Mouse (Mus musculus) left cerebral cortex, adult 8-10 months (tissue): Measurements from ENCODE around the gene Cd300ld2. TPM values are rescaled to one million over a fixed set of nuclear protein-coding genes. Genes with fewer than 3 reads are reported as not detected.

Source experiments
- total RNA-seq, 4 experiments: library from RNA; stranded (reverse); gene quantifications; 2 replicates each; pipeline ENCODE4 v1.2.4; 2022

Cd300ld2 gene
- total RNA-seq, 4 experiments from 2014 or later, result not detected

Other genes starting within 250 kb of the Cd300ld2 start
- gene Btbd17, start 220.2 kb downstream of the Cd300ld2 start, total RNA-seq, result 10 to 100 TPM; 21.5 to 28.4 (median 23.1) TPM
- not detected for gene Gpr142, start 217.3 kb downstream of the Cd300ld2 start, total RNA-seq
- gene Gprc5c, start 165.0 kb downstream of the Cd300ld2 start, total RNA-seq, result 1 to 10 TPM; 4.6 to 5.6 (median 5.4) TPM
- under 1 TPM; 0.40 to 0.87 (median 0.73) TPM for gene Cd300a, start 126.2 kb downstream of the Cd300ld2 start, total RNA-seq
- not detected for gene Cd300lb, start 81.8 kb downstream of the Cd300ld2 start, total RNA-seq
- not detected for gene Cd300c, start 47.0 kb downstream of the Cd300ld2 start, total RNA-seq
- under 1 TPM in 2 of 4 experiments, not detected in 2; 0.21 to 0.46 TPM for gene Cd300ld, start 26.3 kb downstream of the Cd300ld2 start, total RNA-seq
- gene Cd300c2, start 14.3 kb downstream of the Cd300ld2 start, total RNA-seq, result 10 to 100 TPM in 2 of 4 experiments, 1 to 10 TPM in 2; 3.7 to 15.1 (median 8.1) TPM
- 1 to 10 TPM in 2 of 4 experiments, under 1 TPM in 1, not detected in 1; 0.46 to 1.6 (median 1.1) TPM for gene Cd300ld4, start 10.8 kb upstream of the Cd300ld2 start, total RNA-seq
- gene Cd300ld5, start 21.6 kb upstream of the Cd300ld2 start, total RNA-seq, result 1 to 10 TPM; 1.1 to 2.3 (median 1.2) TPM
- gene Cd300ld3, start 32.2 kb upstream of the Cd300ld2 start, total RNA-seq, result 1 to 10 TPM in 2 of 4 experiments, not detected in 2; 1.3 to 2.8 TPM
- gene Cd300e, start 46.0 kb upstream of the Cd300ld2 start, total RNA-seq, result under 1 TPM; 0.16 to 0.74 (median 0.44) TPM
- 1 to 10 TPM; 3.3 to 6.1 (median 4.8) TPM for gene Rab37, start 75.2 kb upstream of the Cd300ld2 start, total RNA-seq
- 1 to 10 TPM in 2 of 4 experiments, under 1 TPM in 2; 0.30 to 2.6 (median 0.83) TPM for gene Cd300lf, start 117.8 kb upstream of the Cd300ld2 start, total RNA-seq
- 10 to 100 TPM; 63.4 to 73.8 (median 67.8) TPM for gene Slc9a3r1, start 147.1 kb upstream of the Cd300ld2 start, total RNA-seq
- gene Tmem104, start 171.3 kb upstream of the Cd300ld2 start, total RNA-seq, result 10 to 100 TPM; 14.0 to 24.5 (median 16.9) TPM
- gene Nat9, start 171.7 kb upstream of the Cd300ld2 start, total RNA-seq, result 10 to 100 TPM; 27.0 to 33.4 (median 29.6) TPM